Mouse (Mus musculus): ENCODE measurements at regions not wholly inside any gene's neighbourhood (a gene's known extent, or its start where the extent isn't known, plus 50 kb on each side); places are given as distances from the start of the nearest gene placed in this dataset.

GRCm38 (mm10) chr14:54150221-54150620 lies 103.7 kb downstream of the Dad1 start:
- TF ChIP-seq CTCF (IDR thresholded peaks at IDR 0.05; ENCODE audit: insufficient read depth, low read depth, low read length) (no peak), POLR2A (IDR thresholded peaks at IDR 0.05; ENCODE audit: insufficient read depth, low read depth, low read length) (no peak)

All from olfactory bulb, adult 2 months (tissue).